Mouse (Mus musculus): Measurements from ENCODE around the gene Dhrs3.

- TF ChIP-seq CTCF (IDR thresholded peaks at IDR 0.05): peak; percentile 60
- TF ChIP-seq EP300 (IDR thresholded peaks at IDR 0.05): no peak
Observed at GRCm38 (mm10) chr4:144917101-144917500, 24.5 kb downstream of the Dhrs3 start.
